Mouse (Mus musculus) liver, adult 2 months (tissue): ENCODE results near the gene Swt1. TPM values are rescaled to one million over a fixed set of nuclear protein-coding genes. Genes with fewer than 3 reads are reported as not detected.

Source experiments
- DNase-seq: peaks from one replicate; pipeline ENCODE4 v3.0.0-alpha.2; 2011; ENCODE audit warnings: low read depth, low spot score; ENCODE audit errors: extremely low read depth
- H3K27ac ChIP-seq: fragments of 200-500 bp; replicated peaks from 2 replicates; pipeline ENCODE4 v1.5.1; 2012; ENCODE audit warnings: low read depth, mild to moderate bottlenecking, control low read depth, inconsistent platforms, low read length; ENCODE audit not compliant: insufficient read depth
- H3K27me3 ChIP-seq: fragments of 200-500 bp; 2 replicates; pipeline ENCODE4 v1.6.1; 2012; ENCODE audit warnings: mild to moderate bottlenecking, moderate library complexity, low read length, inconsistent platforms; ENCODE audit not compliant: control insufficient read depth, insufficient read depth
- H3K36me3 ChIP-seq: fragments of 200-500 bp; 2 replicates; pipeline ENCODE4 v1.6.1; 2012; ENCODE audit warnings: low read length, inconsistent platforms; ENCODE audit not compliant: control insufficient read depth, insufficient read depth
- H3K4me1 ChIP-seq: fragments of 200-500 bp; 2 replicates; pipeline ENCODE4 v1.6.1; 2011; ENCODE audit warnings: low read length; ENCODE audit not compliant: control insufficient read depth, insufficient read depth
- H3K4me3 ChIP-seq: fragments of 200-500 bp; 2 replicates; pipeline ENCODE4 v1.5.1; 2011; ENCODE audit warnings: low read depth, mild to moderate bottlenecking, control low read depth, low read length, moderate library complexity; ENCODE audit not compliant: insufficient read depth
- H3K79me2 ChIP-seq: fragments of 200-500 bp; 2 replicates; pipeline ENCODE4 v1.6.1; 2012; ENCODE audit warnings: inconsistent platforms, mild to moderate bottlenecking, low read length, moderate library complexity; ENCODE audit not compliant: control insufficient read depth, insufficient read depth
- H3K9ac ChIP-seq: fragments of 200-500 bp; 2 replicates; pipeline ENCODE4 v1.6.1; 2012; ENCODE audit warnings: low read depth, mild to moderate bottlenecking, control low read depth, inconsistent platforms, low read length
- CTCF ChIP-seq: fragments of 200-500 bp; IDR thresholded peaks from 2 replicates; pipeline ENCODE4 v1.5.1; 2011; ENCODE audit warnings: low read depth, low read length, control low read depth
- POLR2A ChIP-seq: fragments of 200-500 bp; IDR thresholded peaks from 2 replicates; pipeline ENCODE4 v1.6.1; 2011; ENCODE audit warnings: low read length, control low read depth; ENCODE audit not compliant: insufficient read depth; ENCODE audit errors: extremely low read depth
- WGBS: fragments of 180-500 bp; shearing (Covaris S2); methylation state at CpG from one replicate; pipeline ENCODE4 v1.1.7; 2018; 5-methylcytosine and 5-hydroxymethylcytosine counted together
- polyA plus RNA-seq: library from polyadenylated mRNA; depleted of rRNA; stranded (reverse); fragments of >200 nt; gene quantifications from 2 replicates; pipeline ENCODE4 v1.2.3, GENCODE M21; 2012
- total RNA-seq: library from RNA; depleted of rRNA; stranded (reverse); fragments of >200 nt; gene quantifications from 2 replicates; pipeline ENCODE4 v1.2.3, GENCODE M21; 2014

Swt1 gene
- total and polyA plus RNA-seq, 2 experiments = 2.5 to 20.2 TPM

GRCm38 (mm10) chr1:151377353-151377752 lies 50.9 kb downstream of the Swt1 start:
- Histone ChIP-seq H3K27me3 (no peaks in the 10 kb centered on the region), H3K27ac (no peak overlapping the region), H3K9ac (no peak overlapping the region), H3K79me2 (no peaks in the 10 kb centered on the region), H3K4me3 (no peak overlapping the region), H3K4me1 (no peaks in the 10 kb centered on the region), H3K36me3 (peaks cover 22% of the 10 kb centered on the region)
- no peak for DNase-seq
- over 99% methylated on average over 3 of the region's 3 CpGs for WGBS
- TF ChIP-seq POLR2A (no peak), CTCF (no peak)

- H3K79me2 ChIP-seq = no peaks in the 10 kb centered on the region
- no peak overlapping the region for H3K27ac ChIP-seq
- TF ChIP-seq CTCF (no peak), POLR2A (no peak)
- no peaks in the 10 kb centered on the region for H3K4me1 ChIP-seq
- H3K9ac ChIP-seq = no peak overlapping the region
- no peaks in the 10 kb centered on the region for H3K27me3 ChIP-seq
- no peak for DNase-seq
- no peak overlapping the region for H3K4me3 ChIP-seq
- peaks cover 25% of the 10 kb centered on the region for H3K36me3 ChIP-seq
- WGBS = 96% methylated on average over 1 of the region's 1 CpGs
These were observed 55.4 kb downstream of the Swt1 start for GRCm38 (mm10) chr1:151372823-151373222.

GRCm38 (mm10) chr1:151371543-151371942 lies 56.7 kb downstream of the Swt1 start:
- 87% methylated on average over 5 of the region's 5 CpGs for WGBS
- no peak for DNase-seq
- TF ChIP-seq CTCF (no peak), POLR2A (no peak)
- Histone ChIP-seq H3K27me3 (no peaks in the 10 kb centered on the region), H3K4me3 (no peak overlapping the region), H3K27ac (no peak overlapping the region), H3K4me1 (no peaks in the 10 kb centered on the region), H3K79me2 (no peaks in the 10 kb centered on the region), H3K9ac (no peak overlapping the region), H3K36me3 (peaks cover 24% of the 10 kb centered on the region)

GRCm38 (mm10) chr1:151370573-151370972 lies 57.7 kb downstream of the Swt1 start:
- H3K9ac ChIP-seq = no peak overlapping the region
- H3K4me1 ChIP-seq = no peaks in the 10 kb centered on the region
- H3K4me3 ChIP-seq = no peak overlapping the region
- H3K36me3 ChIP-seq = peaks cover 31% of the 10 kb centered on the region
- 80% methylated on average over 3 of the region's 3 CpGs for WGBS
- H3K79me2 ChIP-seq = no peaks in the 10 kb centered on the region
- no peak for TF ChIP-seq CTCF
- TF ChIP-seq POLR2A = no peak
- no peaks in the 10 kb centered on the region for H3K27me3 ChIP-seq
- DNase-seq = no peak
- H3K27ac ChIP-seq = no peak overlapping the region

- Histone ChIP-seq H3K79me2 (no peaks in the 10 kb centered on the region), H3K27me3 (no peaks in the 10 kb centered on the region)
These were observed 59.8 kb downstream of the Swt1 start for GRCm38 (mm10) chr1:151368444-151368843.

GRCm38 (mm10) chr1:151367721-151368324 lies 60.4 kb downstream of the Swt1 start:
- no peak for TF ChIP-seq POLR2A
- no peak for TF ChIP-seq CTCF
- Histone ChIP-seq H3K4me3 (no peak overlapping the region), H3K36me3 (peaks cover 57% of the 10 kb centered on the region), H3K4me1 (no peaks in the 10 kb centered on the region), H3K9ac (no peak overlapping the region), H3K79me2 (no peaks in the 10 kb centered on the region), H3K27ac (no peak overlapping the region), H3K27me3 (no peaks in the 10 kb centered on the region)
- no peak for DNase-seq
- WGBS = 91% methylated on average over 5 of the region's 5 CpGs

More at GRCm38 (mm10) chr1:151368444-151368843, 59.8 kb downstream of the Swt1 start:
- TF ChIP-seq CTCF (no peak), POLR2A (no peak)
- H3K36me3 ChIP-seq = peaks cover 51% of the 10 kb centered on the region
- H3K4me1 ChIP-seq = no peaks in the 10 kb centered on the region
- WGBS = 94% methylated on average over 3 of the region's 3 CpGs
- no peak for DNase-seq
- no peak overlapping the region for H3K9ac ChIP-seq
- no peak overlapping the region for H3K27ac ChIP-seq
- no peak overlapping the region for H3K4me3 ChIP-seq
